Mouse (Mus musculus) limb, embryonic 15.5 days (tissue): Measurements from ENCODE around the gene Lonrf2. TPM values are rescaled to one million over a fixed set of nuclear protein-coding genes. Genes with fewer than 3 reads are reported as not detected.

Experiments
- ATAC-seq: fragments of 200-750 bp; cut with Nextera tagmentation; 2 replicates; pipeline ENCODE4 v1.8.0; 2017; ENCODE audit warnings: low read depth, moderate TSS enrichment; ENCODE audit not compliant: insufficient number of reproducible peaks, low FRiP score, low TSS enrichment
- H3K27ac ChIP-seq: fragments of 300-500 bp; sonication (generic); 2 replicates; pipeline ENCODE4 v1.5.1; 2015; ENCODE audit warnings: moderate library complexity, mild to moderate bottlenecking, inconsistent platforms
- H3K27me3 ChIP-seq: fragments of 300-500 bp; sonication (generic); 2 replicates; pipeline ENCODE4 v1.6.1; 2015; ENCODE audit warnings: inconsistent platforms
- H3K36me3 ChIP-seq: fragments of 300-500 bp; sonication (generic); 2 replicates; pipeline ENCODE4 v1.6.1; 2015; ENCODE audit warnings: inconsistent platforms
- H3K4me1 ChIP-seq: fragments of 300-500 bp; sonication (generic); 2 replicates; pipeline ENCODE4 v1.6.1; 2015; ENCODE audit warnings: inconsistent platforms
- H3K4me2 ChIP-seq: fragments of 300-500 bp; sonication (generic); 2 replicates; pipeline ENCODE4 v1.6.1; 2015; ENCODE audit warnings: mild to moderate bottlenecking, inconsistent platforms
- H3K4me3 ChIP-seq: fragments of 300-500 bp; sonication (generic); 2 replicates; pipeline ENCODE4 v1.5.1; 2015; ENCODE audit warnings: mild to moderate bottlenecking, inconsistent platforms
- H3K9ac ChIP-seq: fragments of 300-500 bp; sonication (generic); 2 replicates; pipeline ENCODE4 v1.6.1; 2015; ENCODE audit warnings: inconsistent platforms
- H3K9me3 ChIP-seq: fragments of 300-500 bp; sonication (generic); 2 replicates; pipeline ENCODE4 v1.6.1; 2016; ENCODE audit warnings: inconsistent platforms
- WGBS: fragments of 180-500 bp; shearing (Covaris S2); methylation state at CpG from one replicate; pipeline ENCODE4 v1.1.7; 2015; 5-methylcytosine and 5-hydroxymethylcytosine counted together
- polyA plus RNA-seq: library from polyadenylated mRNA; unstranded; fragments of >200 nt; fragmentation: Nextera tagmentation; extraction: Ambion mirVana; gene quantifications from 2 replicates; pipeline ENCODE4 v1.2.1, GENCODE M21; 2015

Gene Lonrf2
- polyA plus RNA-seq, 1 experiment from 2014 or later = 1.8 TPM

DNA sequence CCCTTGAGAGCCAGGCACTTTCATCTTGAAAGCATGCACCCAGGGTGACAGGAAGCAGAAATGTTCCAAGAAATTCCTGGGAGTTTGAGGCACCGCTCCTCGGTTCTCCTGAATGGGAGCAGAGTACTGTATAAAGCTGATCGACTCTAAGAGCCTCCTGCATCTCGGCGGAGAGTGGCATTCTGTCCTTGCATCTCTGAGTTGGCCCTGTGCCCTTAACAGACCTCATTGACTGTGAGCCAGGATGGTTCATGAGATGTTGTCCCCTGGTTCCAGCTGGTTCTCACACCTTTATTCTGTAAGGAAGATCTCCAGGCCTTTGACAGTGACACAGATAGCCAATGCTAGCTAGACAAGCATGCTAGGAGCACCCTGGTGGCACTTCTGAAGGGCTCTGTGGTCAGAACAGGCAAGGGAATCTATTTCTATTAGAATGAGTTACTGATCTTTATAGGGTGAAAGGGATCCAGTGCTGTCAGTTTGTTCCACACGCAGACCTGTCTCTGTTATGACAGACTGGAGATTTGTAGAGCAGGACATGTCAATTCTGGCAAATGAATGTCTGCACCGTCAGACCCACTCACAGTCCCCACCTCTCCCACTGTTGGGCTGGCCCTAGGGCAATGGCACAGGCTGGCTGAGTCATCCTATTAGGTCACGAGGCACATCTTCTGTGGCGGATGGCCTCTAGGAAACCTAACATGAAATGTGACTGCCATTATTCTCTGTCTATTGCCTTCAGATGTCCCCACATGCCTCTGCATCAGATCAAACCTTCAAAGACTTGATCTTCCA lies 45.3 kb downstream of the Lonrf2 start:
- H3K4me2 ChIP-seq = no peak overlapping the region
- no peaks in the 10 kb centered on the region for H3K9me3 ChIP-seq
- H3K9ac ChIP-seq = no peak overlapping the region
- WGBS = 77% methylated on average over 9 of the region's 9 CpGs
- no peak for ATAC-seq
- peaks cover 5% of the 10 kb centered on the region; the same call in 1 of the 2 replicates for H3K4me1 ChIP-seq
- H3K27me3 ChIP-seq = no peaks in the 10 kb centered on the region
- H3K27ac ChIP-seq = no peak overlapping the region
- no peaks in the 10 kb centered on the region for H3K36me3 ChIP-seq
- no peak overlapping the region for H3K4me3 ChIP-seq

DNA sequence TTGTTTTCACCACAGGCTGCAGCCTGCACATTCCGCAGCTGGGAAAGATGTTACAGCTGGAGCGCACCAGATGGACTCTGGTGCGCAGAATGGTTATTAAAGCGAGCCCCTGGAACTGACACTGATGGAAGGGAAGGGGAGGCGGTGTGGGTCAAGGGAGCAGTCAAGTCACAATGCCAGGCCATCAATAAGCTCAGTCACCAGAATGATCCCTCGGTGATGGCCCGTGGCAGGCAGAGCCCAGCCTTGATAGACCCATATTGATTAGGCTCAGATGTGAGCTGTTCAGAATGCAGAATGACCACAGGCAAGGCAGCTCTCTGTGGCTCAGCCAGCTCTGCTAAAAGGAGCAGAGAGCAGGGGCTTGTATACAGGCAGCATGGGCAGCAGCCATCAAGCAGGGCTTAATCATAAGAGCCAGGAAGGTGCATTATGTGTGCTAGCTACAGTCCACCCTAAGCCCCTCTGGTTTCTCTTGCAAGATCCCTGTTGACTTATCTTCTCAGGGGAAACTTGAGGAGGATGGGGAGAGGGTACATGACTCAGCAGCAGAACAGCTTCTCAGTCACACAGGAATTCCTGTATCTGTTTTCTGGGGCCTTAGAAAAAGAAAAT lies 46.4 kb downstream of the Lonrf2 start:
- no peak overlapping the region for H3K9ac ChIP-seq
- H3K4me3 ChIP-seq = no peak overlapping the region
- WGBS = 56% methylated on average over 7 of the region's 7 CpGs
- no peak for ATAC-seq
- H3K4me2 ChIP-seq = no peak overlapping the region
- H3K4me1 ChIP-seq = peaks cover 10% of the 10 kb centered on the region; the same call in 1 of the 2 replicates
- H3K9me3 ChIP-seq = no peaks in the 10 kb centered on the region
- H3K36me3 ChIP-seq = no peaks in the 10 kb centered on the region
- H3K27me3 ChIP-seq = no peaks in the 10 kb centered on the region
- H3K27ac ChIP-seq = no peak overlapping the region

DNA sequence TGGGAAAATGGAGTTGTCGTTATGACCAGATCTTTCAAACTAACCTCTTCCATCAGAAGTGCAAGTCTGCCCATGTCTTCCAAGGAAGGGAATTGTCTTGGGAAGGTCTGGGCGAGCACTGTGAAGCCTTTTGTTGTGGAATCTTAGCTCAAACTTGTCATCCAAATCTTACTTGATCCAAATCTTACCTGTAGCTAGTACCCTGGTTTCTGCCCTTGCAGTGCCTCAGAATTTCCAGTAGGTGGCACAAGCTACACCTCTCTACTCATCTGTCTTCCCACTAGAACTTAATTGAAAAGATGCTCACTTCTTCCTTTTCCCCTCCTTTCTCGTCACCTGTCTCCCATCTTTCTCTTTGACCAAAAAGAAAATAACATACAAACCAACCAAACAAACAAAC lies 47.6 kb downstream of the Lonrf2 start:
- no peak for ATAC-seq
- no peaks in the 10 kb centered on the region for H3K27me3 ChIP-seq
- no peak overlapping the region for H3K4me3 ChIP-seq
- no peak overlapping the region for H3K4me2 ChIP-seq
- peaks cover 10% of the 10 kb centered on the region; the same call in 1 of the 2 replicates for H3K4me1 ChIP-seq
- WGBS = 72% methylated on average over 3 of the region's 3 CpGs
- H3K36me3 ChIP-seq = no peaks in the 10 kb centered on the region
- no peak overlapping the region for H3K27ac ChIP-seq
- H3K9ac ChIP-seq = no peak overlapping the region
- no peaks in the 10 kb centered on the region for H3K9me3 ChIP-seq

DNA sequence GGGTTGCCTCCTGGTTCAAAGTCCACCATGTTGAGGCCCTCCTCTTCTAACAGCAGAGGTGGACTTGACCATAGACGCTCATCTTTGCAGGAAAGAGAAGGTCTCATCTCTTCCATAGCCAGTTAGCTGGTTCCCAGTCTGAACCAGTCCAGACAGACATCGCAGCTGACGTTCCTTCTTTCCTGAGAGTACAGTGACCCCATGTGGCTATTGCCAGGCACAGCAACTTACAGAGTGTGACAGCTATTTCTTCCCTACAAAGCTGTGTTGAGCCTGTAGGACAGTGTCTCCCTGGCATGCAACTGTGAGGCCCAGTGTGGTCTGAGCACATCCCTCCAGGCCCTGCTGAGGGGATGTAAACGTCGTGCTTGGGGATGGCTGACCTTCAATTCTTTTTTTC lies 49.1 kb downstream of the Lonrf2 start:
- Histone ChIP-seq H3K9me3 (no peaks in the 10 kb centered on the region), H3K27ac (no peak overlapping the region), H3K4me3 (no peak overlapping the region), H3K36me3 (no peaks in the 10 kb centered on the region), H3K9ac (no peak overlapping the region), H3K27me3 (no peaks in the 10 kb centered on the region), H3K4me1 (peaks cover 10% of the 10 kb centered on the region; the same call in 1 of the 2 replicates), H3K4me2 (no peak overlapping the region)
- no peak for ATAC-seq
- WGBS = 7% methylated on average over 5 of the region's 5 CpGs

DNA sequence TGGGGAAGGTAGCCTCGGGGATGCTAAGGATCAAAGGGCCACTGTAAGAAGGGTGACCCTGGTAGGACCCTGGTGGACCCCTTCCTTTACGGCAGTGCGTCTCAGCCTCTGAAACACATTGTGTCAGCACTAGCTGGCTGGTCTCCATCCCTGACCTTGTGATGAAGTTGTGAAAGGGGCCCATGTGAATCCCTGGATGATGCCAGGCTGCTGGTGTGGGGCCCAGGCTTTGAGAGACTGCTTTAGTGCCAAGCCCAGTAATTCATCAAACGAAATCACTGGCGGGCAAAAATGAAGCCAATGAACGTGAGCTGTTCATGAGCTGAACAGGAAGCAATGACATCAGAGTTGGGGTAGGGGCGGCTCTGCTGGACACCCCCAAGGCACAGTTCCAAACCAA lies 50.2 kb downstream of the Lonrf2 start:
- H3K36me3 ChIP-seq = no peaks in the 10 kb centered on the region
- H3K4me2 ChIP-seq = no peak overlapping the region
- H3K9me3 ChIP-seq = no peaks in the 10 kb centered on the region
- H3K4me3 ChIP-seq = no peak overlapping the region
- 45% methylated on average over 7 of the region's 7 CpGs for WGBS
- no peaks in the 10 kb centered on the region for H3K27me3 ChIP-seq
- no peak overlapping the region for H3K27ac ChIP-seq
- no peak overlapping the region for H3K9ac ChIP-seq
- ATAC-seq = peak; percentile 37; the same call in 1 of the 2 replicates
- peaks cover 10% of the 10 kb centered on the region; the same call in 1 of the 2 replicates for H3K4me1 ChIP-seq

DNA sequence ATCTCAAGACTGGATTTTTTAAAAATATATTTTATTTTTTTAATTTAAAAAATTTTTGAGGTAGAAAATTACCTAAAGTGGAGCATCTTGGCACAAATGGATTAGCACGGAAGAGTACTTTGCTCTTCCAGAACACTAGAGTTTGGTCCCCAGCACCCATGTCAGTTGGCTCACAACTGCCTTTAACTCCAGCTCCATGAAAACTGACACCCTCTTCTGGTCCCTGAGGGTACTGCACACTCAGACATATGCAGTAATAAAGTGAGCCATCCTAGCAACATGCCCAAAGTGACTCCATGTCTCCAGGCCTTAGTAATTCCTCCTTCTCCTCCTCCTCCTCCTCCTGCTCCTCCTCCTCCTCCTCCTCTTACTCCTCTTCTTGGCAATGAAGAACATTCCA lies 58.2 kb downstream of the Lonrf2 start:
- Histone ChIP-seq H3K9ac (no peak overlapping the region), H3K4me1 (peaks cover 4% of the 10 kb centered on the region; the same call in 1 of the 2 replicates), H3K4me2 (no peak overlapping the region), H3K4me3 (no peak overlapping the region), H3K9me3 (no peaks in the 10 kb centered on the region), H3K27me3 (no peaks in the 10 kb centered on the region), H3K27ac (no peak overlapping the region), H3K36me3 (no peaks in the 10 kb centered on the region)
- ATAC-seq = no peak
- WGBS = 95% methylated on average over 1 of the region's 1 CpGs

DNA sequence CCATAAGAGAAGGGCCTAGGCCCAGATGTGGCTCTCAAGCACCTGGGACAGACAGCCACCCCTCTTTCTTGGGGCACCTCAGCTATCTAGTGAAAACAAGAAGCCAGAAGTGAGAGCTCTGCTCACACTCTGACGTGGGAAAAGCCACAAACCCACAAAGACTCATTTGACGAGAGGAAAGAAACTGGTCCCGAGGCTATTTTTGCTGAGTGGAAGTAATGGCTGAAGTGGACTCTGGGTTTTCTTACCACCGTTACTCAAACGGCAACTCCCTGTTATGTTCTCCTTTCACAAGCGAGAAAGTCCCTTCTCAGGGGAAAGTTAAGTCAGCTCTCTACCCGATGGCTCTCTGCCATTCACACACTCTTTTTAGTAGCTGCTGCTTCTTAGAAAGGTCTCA lies 59.0 kb downstream of the Lonrf2 start:
- 41% methylated on average over 7 of the region's 7 CpGs for WGBS
- ATAC-seq = no peak
- no peak overlapping the region for H3K4me3 ChIP-seq

DNA sequence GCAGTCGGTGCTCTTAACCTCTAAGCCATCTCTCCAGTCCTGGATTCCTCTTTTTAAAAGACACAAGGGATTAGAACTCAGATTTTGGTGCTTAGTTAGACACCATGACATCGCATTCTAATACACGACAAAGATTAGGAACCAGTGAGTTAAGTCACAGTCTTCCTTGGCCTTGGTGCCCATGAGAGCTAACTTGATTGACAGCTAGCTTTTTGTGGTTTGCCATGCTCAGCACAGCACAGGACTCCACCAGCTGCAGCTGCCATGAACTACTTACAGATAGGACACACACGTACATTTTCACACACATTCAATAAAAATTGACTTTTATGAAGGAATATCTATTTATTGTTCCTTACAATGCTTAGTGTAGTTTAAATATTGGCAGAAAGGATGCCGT lies 60.8 kb downstream of the Lonrf2 start:
- no peak for ATAC-seq
- WGBS = 90% methylated on average over 5 of the region's 5 CpGs
- Histone ChIP-seq H3K4me3 (no peak overlapping the region), H3K9ac (no peak overlapping the region), H3K4me2 (no peak overlapping the region), H3K36me3 (no peaks in the 10 kb centered on the region), H3K4me1 (peaks cover 7% of the 10 kb centered on the region), H3K27me3 (no peaks in the 10 kb centered on the region), H3K9me3 (no peaks in the 10 kb centered on the region), H3K27ac (no peak overlapping the region)

More for the DNA sequence above, 59.0 kb downstream of the Lonrf2 start:
- Histone ChIP-seq H3K27me3 (no peaks in the 10 kb centered on the region), H3K9me3 (no peaks in the 10 kb centered on the region), H3K36me3 (no peaks in the 10 kb centered on the region), H3K27ac (peak overlapping the region; percentile 11; the same call in 1 of the 2 replicates), H3K4me1 (peaks cover 4% of the 10 kb centered on the region; the same call in 1 of the 2 replicates), H3K9ac (no peak overlapping the region), H3K4me2 (no peak overlapping the region)

DNA sequence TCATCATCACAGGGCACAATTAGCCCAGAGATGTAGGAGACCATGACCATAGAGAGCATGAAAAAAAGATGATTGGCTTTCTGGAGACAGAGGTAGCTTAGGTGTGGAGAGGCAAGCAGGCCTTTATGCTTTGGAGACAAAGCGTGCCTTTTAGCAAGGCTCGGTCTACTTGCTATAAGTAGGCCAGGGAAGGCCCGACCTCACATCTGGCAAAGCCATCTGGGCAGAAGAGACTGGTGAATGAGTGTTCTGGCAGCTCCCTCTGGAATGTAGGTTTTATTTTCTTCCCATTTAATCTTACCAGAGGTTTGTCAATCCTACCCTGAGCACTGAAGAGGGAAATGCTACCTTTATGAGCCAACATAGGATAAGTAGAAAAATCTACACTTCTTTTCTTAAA lies 65.8 kb downstream of the Lonrf2 start:
- Histone ChIP-seq H3K4me3 (no peak overlapping the region), H3K27me3 (no peaks in the 10 kb centered on the region), H3K9ac (no peak overlapping the region), H3K4me1 (peaks cover 25% of the 10 kb centered on the region), H3K9me3 (no peaks in the 10 kb centered on the region), H3K4me2 (no peak overlapping the region), H3K36me3 (no peaks in the 10 kb centered on the region), H3K27ac (peak overlapping the region; percentile 57)
- no peak for ATAC-seq
- WGBS = 46% methylated on average over 3 of the region's 3 CpGs

DNA sequence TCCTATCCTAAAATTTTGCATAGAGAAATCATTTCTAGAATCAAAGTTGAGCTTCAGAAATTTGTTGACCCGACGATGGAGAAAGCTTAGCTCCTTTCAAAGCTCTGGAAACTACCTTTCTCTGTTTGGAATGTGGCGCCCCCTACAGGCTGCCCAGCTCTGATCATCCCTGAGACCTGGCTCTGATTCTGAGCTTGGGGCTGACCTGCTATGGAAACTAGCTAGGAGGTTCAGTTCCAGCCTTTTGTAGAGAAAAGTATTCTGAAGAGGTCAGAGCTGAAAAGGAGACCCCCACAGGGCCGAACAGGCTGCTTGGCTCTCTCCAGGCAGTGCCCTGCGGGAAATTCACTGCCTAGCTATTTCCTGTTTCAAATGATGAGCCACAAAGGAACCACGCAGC lies 66.6 kb downstream of the Lonrf2 start:
- no peaks in the 10 kb centered on the region for H3K9me3 ChIP-seq
- no peaks in the 10 kb centered on the region for H3K27me3 ChIP-seq
- no peak overlapping the region for H3K4me3 ChIP-seq
- H3K27ac ChIP-seq = peak overlapping the region; percentile 57; the same call in 1 of the 2 replicates
- peaks cover 28% of the 10 kb centered on the region for H3K4me1 ChIP-seq
- no peaks in the 10 kb centered on the region for H3K36me3 ChIP-seq
- H3K9ac ChIP-seq = no peak overlapping the region
- WGBS = 19% methylated on average over 6 of the region's 6 CpGs
- H3K4me2 ChIP-seq = no peak overlapping the region
- ATAC-seq = no peak

DNA sequence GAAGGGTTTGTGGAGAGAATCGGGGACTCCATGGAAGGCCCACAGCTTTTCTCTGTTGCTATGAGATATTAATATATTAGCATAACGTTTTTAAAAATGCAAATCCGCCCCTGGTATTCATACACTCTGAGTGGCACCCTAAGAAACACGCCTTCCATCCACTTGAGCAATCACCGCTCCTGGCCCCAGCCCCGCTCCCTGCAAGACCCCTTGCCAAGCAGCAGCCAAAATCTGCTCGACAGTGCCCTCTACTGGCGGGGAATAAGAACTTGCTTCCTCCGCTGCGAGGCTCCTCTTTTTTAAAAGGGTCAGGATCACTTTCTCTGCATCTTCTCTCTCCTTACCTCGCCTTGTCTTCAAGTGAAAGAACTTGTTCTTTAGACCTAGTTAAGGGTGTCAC lies 68.7 kb downstream of the Lonrf2 start:
- Histone ChIP-seq H3K4me1 (peaks cover 43% of the 10 kb centered on the region), H3K36me3 (no peaks in the 10 kb centered on the region), H3K9me3 (no peaks in the 10 kb centered on the region), H3K9ac (no peak overlapping the region), H3K27me3 (no peaks in the 10 kb centered on the region), H3K4me3 (peak overlapping the region; percentile 19; the same call in 1 of the 2 replicates), H3K4me2 (peak overlapping the region; percentile 35; the same call in 1 of the 2 replicates), H3K27ac (peak overlapping the region; percentile 74; the same call in 1 of the 2 replicates)
- ATAC-seq = no peak
- 8% methylated on average over 11 of the region's 11 CpGs for WGBS
